Mouse (Mus musculus): ENCODE measurements around the gene Mia2.

DNA sequence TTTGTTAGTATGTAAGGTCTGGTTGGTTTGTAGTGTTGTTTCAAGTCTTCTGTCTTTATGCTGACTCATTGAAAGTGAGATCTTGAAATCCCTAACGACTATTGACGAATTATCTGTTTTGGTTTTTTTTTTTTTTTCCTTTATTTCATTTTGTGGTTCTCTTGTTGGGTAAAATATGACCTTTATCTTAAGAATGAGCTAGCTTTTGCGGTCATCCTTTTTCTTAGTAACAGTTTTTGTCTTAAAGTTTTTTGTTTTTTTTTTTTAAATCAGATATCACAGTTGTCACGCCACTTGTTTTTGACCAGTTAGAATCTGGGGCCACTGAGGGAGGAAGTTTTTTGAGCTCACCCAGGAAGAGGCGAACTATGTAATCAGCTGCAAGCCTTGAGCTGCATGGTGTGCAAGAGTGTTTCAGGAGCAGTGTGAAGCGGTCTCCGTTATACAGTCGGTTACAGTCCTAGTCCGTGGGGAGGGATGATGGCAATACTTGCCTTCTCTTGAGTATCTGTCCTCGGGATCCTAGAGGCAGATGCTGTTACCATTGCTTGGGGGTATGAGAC is 37.9 kb downstream of the Mia2 start:
- TF ChIP-seq CTCF (conservative IDR thresholded peaks at IDR 0.05; ENCODE audit: low read length) (no peak), POU5F1 (IDR thresholded peaks at IDR 0.05; ENCODE audit: borderline replicate concordance, low read length) (no peak)
